Mouse (Mus musculus): ENCODE measurements around the gene Krba1.
A peak's percentile ranks its signal among the peaks of the same experiment; 100 is the strongest.

The Krba1 gene

DNA sequence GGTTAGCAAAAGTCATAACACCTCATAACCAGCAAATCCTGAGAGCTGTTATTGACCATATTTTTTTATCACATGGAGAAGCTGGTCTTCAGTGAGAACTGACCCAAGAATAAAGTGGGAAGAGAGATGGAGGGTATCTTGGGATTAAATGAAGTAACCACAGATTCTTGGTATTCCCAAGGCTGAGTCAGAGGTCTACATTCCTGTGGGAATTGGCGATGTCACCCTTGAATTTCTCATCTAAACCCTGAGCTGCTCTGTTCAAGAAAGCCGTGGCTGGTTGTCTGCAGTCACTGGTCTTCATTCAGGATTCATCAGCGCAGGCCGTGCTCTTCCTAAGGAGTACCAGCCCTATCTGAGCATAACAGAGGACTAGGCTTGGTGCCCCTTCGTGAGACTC is 31.6 kb downstream of the Krba1 start:
- no peak for DNase-seq

DNA sequence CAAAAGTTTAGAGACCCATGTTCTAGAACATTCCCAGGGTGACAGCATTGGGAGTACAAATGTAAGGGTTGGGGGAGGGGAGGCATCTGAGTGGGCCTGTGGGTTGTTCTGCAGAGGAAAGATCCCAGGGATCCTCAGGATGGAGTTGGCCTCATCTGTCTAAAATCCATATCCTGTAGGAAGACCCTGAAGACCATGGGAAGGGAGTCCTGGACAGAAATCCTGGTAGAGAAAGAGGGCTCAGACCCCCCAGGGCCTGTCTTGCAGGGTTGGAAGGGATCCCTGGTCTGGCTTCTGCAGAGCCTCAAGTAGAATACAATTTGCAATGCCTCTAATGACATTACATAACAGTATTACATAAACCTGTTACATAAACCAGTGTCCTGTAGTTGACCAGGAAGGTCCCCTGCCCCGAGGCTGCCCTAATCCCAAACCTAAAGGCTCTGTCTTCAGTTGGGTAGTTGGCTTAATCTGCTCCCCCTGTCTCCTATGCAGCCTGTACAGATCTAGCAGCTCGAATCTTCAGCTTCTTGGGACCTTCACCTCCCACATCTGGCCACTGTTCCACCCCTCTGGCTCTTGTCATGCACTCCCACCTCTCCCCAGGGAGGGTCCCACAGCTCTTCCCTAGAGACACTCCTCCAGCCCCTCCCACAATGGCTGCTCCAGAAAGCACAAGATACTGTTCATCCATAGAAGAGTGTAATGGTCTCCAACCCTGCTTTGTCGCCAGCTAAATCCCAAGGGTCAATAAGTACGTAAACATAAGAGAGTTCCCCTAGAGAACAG is 33.6 kb downstream of the Krba1 start:
- no peak for DNase-seq

DNA sequence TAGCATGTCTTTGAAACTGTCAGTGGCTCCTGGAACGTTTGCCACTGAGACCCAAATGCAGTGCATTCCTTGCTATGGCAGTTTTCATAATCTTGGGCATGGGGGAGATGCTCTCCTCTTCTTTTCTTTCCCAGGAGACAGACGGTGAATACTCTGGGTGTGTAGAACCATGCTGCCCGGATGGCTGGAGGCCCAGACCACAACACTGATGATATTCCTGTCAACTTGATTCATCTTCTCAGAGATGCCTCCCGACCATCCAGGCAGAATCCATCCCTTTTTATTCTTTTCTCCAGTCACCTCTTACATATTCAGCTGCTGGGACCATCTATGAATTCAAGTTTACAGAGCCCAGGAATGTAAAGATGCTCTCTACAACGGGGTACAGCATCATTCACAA is 35.4 kb downstream of the Krba1 start:
- DNase-seq: no peak

DNA sequence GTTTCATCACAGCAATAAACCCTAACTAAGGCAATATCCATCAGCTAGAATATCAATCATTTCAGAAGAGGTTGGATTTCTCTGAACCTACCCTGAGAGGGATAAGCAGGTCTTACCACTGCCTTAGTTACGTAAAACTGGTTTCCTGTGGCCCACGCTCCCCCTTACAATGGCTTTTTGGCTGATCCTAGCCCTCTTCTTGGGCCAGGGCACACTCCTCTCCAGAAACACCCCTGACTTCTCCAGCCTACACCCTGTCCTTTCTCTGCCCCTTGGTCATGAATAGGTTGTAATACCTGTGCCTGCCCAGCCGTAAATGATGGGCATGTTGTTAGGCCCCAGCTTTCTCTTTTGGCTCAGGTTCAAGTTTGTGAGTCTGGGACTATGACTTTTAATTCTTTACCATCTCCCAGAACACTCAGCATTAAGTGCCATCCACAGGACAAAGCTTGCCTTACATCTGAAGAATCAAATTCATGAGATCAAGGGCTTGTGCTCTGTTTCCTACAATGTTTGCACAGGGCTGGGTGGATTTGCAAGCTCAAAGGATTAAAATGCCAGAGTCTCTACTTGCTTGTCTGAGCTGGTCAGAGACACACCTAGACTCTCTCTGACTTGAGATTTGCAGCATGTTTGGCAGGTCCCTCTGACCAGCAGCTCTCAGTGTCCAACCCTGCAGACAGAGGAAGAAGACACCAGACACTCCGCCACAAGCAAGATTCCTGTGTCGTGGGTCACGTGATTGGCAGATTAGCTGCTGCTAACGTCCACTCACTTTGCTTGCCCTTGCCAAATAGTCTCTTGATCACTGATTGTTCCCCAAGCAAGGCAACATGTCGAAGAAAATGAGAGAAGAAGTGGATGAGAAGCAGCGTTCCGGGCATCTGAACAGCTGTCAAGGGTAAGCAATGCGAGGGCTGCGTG is 37.8 kb downstream of the Krba1 start:
- no peak for DNase-seq

DNA sequence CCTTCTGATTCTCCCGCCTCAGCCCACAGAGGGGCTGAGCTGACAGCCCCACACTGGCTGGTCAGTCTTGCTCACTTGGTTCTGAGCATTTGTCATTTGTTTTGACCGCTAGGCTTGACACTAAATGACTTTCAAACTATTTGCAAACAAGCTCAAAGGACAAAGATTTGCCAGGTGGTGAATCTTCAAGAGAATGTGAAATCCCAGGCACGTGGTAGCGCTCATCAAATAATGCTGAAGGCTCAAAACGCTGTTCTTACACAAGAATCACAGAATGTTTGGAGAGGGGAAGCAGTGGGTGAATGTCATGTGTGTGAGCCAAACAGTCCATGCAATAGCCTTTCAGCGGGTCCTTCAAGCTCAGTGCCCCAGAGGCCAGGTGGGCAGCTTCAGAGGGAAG is 39.3 kb downstream of the Krba1 start:
- DNase-seq: no peak

DNA sequence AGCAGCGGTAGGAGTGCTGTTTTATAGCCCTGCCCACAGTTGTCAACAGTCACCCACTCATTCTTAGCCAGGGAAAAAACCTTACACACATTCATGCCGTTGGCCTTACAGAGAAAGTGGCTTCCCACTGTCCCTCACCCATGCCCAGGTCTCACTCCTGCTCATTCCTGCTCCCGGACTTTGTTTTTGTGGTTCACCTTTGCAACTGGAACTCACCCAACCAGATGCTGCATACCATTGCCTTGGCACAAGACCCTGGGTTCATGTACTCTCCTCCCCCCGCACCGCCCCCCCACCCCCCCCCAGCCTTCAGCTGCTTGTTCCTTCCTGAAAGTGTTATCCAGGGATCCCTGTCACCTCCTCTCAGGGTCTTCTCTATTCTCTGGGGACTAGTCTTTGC is 39.7 kb downstream of the Krba1 start:
- no peak for DNase-seq

DNA sequence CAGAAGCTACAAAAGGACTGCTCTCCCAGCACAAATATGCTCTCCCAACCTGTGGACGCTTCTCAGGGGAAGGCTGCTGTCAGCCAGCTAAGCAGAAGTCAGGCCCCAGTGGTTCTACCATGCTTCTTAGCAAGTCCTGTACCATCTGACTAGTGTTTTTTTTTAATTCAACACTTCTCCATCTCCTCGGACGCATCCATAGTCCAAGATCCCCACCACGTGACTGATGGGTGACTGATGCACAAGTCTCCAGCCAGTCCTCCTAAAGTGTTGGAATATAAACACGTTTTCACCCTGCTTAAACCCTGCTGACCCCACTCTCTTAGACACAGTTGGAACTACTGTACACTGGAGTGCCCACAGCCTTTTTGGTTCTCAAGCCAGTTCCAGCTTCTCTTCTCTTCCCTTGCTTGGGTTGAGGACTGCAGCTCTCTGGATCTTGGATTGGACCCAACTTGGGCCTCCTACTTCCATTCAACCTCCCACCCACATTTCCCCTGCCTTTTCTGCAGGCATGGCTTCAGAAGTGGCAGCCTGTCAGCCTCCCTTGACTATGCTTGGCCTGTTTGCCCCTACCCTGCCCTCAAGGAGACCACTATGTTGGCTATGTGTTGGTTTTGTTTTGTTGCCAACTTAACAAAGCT is 40.4 kb downstream of the Krba1 start:
- no peak for DNase-seq

DNA sequence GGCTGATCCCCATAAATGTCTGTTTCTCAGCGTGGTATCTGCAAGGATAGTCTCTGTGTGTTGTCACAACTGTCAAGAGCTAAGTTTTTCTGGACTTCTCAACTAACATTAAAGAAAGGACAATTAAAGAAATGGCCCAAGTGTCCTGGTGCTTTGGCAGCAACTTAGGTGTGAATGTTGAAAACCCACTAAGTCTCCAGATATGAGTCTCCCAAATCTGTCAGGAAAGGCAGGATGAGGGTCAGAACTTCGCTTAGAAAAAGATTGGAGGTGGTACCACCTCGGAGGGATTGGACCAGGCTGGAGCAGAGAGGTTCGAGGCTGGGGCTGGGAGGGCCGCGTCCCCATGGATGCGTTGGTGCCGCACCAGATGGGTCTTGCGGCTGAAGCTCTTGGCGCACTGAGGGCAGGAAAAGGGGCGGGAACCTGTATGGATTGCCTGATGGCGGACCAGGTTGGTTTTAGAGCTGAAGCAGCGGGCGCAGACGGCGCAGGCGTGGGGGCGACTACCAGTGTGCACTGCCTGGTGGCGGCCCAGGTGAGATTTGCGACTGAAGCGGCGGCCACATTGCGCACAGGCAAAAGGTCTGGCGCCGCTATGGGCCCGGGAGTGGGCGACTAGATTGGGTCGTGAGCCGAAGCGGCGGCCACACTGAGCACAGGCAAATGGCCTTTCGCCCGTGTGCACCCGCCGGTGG is 42.4 kb downstream of the Krba1 start:
- no peak for DNase-seq

DNA sequence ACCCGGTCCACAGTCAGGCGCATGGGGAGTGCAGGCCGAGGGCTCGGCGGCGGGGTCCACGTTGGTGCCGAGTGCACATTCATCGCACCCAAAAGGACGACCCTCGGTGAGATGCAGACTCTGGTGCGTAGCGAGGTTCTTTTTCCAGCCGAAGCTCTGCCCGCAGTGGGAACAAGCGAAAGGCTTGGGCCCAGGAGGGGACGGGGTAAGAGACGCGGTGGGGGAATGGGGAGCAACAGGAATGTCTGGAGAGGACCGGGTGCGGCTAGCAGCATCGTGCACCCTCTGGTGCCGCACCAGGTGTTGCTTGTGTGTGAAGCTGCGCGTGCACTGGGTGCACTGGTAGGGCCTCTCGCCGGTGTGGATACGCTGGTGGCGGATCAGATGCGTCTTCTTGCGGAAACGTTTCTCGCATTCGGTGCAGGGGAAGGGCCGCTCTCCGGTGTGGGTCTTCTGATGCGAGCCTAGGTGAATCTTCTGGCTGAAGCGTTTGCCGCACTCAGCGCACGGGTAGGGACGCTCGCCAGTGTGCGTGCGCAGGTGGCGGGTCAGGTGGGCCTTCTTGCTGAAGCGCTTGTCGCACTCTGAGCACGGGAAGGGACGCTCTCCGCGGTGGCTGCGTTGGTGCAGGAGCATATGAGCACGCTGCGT is 43.2 kb downstream of the Krba1 start:
- DNase-seq: no peak

DNA sequence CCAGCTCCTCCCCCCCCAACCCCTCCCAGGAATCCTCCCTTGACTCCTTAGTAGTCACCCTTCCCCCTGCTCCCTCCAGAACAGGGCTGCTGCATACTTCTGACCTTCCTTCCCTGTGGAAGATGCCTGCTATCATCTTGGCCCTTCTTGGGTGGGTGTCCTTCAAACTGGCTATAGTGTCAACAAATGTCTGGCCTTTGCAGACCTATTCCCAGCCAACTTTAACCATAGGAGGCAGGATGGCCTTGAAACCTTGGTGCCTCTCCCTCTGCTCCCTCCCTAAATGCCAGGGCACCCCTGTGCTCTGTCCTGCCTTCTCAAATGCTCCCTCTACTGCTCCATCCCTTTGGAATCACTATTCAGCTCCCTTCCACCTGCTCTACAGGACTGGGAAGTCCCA is 44.3 kb downstream of the Krba1 start:
- DNase-seq: no peak

DNA sequence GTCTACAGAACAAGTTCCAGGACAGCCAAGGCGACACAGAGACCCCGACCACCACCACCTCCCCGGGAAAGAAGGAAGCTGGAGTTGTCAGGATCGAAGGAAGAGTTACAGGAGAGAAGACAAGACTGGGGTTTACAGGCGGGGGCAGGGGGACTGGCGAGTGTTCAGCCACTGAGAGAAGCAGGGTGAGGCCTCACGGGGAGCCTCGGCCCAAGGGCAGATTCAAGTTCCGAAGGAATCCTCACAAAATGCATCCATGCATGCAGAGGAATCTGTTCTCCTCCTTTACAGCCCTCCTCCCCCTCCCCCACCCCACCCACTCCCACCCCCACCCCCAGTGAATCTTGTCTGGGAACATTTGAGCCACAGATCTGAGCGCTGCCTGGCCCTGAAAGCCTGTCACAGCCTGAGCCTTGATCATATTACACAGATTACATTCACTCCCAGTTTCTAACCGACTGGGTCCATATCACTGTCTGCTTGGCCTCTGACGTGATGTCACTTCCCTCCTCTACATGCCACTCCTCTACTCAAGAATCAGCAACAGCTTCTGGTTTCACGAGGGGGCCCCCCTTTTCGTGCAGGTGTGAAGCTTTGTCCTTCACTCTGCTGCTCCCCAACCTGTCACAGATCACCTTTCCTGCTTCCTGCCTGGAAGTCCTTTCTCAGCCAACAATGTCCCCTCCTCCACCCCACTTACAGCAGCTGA is 45.1 kb downstream of the Krba1 start:
- no peak for DNase-seq

DNA sequence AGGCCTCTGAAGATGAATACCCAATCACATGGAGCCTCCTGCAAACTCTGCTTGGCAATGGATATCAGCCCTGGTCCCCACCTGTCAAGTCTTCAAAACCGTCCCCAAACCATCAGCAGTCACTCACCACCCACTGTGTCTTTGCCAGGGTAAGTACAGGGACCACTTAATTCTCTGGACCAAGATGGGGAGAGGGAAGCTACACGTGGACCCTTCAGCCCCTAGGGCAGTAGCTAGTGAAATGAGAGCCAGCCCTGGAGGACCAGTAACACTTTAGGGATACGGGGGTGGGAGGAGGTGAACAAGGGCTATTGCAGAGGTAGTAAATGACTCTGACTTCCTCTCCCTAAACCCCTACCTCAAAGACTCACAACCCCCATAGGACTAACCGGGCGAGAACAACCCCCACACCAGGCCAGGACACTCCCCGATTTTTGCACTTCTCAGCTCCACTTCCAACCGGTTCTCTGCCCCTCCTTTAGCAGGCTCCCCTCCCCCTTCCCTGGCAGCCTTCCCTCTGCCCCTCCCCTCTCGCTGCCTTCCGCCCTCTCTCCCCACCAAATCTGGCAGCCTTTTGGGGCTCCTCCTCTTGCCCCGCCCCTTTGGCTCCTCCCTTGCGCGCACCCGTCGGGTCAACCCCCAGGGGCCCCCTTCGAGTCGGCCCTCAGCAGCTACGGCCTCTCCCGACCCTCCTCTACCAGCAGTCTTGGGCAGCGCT is 48.4 kb downstream of the Krba1 start:
- DNase-seq: peak; percentile 89 to 92

DNA sequence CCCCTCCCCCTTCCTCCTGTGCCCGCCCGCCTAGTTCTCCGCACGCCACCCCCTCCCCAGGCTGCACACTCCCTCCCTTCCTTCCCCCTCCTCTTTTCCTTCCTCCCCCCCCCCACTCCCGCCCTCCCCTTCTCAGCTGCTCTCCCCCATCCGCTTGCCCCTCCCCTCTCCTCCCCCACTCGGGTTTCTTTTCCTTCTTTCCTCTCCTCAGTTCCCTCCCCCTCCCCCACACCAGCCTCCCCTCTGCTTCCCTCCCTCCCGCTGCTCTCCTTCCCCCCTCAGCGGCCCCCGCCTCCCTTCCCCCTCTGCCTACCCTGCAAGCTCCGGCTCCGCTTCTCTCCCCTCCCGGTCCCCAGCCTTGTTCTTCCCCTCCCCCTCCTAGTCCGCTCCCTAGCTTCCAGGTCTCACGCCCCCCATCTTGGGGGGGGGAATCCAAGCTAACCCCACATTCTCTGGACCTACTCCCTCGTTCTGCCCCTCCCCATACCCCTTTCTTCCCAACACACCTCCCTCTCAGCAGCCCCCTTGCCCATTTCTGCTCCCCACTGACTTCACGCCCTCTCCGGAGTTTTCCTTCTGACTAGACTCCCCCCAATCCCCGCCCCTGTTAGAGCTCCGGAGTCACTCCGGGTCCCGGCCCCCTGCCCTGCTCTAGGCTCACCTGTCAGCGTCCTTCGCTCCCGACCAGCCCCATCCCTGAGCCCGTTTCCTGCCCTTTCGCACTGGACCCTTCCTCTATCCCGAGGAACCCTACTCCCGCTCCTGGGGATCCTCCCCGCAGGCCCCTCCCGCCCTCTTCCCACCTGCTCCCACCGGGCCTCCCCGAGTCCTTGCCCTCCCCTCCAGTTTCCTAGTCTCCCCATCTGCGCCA is 49.2 kb downstream of the Krba1 start:
- peak; percentile 26 to 40 for DNase-seq

DNA sequence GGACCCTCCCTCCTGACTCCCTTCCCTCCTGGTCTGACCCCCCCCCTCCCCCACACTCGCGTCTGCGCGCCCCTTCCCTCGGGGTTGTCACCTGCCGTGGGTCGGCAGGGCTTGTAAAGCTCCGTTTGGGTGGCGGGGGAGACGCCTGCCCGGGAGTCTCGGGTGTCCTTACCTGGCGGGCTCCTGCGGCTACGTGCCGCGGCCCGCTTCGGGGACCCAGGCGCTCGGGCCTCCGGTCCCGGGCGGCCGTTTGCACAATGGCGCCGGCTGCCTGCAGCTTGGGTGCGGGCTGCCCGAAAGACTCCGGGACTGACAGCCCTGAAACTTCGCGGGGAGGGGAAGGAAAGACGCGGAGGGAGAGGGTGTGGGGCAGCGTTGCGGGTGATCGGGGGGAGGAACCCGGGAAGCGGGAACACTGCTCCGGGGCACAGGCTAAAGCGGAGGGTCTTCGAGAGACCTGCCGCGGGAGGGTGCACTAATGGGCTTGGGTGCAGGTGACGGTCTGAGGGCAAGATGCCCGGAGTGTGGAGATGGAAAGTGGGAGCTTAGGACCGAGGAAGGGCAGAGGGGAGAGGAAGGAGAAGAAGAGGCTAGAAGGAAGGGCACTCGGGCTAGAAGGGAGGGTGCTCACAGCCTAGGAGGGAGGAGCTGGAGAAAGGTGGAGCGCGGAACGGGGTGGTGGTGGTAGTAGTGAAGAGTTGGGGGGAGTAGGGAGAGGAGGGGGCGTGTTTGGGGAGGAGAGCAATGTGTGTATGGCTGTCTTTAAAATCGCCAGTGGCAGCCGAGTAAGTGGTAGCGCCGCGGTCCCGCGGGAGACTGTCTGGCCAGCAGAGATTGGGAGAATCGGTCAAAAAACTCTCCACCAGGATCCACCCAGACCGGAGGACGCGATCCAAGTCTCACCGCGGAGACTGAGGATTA is 50.1 kb downstream of the Krba1 start, which contains the start of gene Zfp467:
TSS of gene Zfp467 (minus strand) at position 645 of the 921 bp plus-strand sequence.
- DNase-seq: peak; percentile 37 to 52

DNA sequence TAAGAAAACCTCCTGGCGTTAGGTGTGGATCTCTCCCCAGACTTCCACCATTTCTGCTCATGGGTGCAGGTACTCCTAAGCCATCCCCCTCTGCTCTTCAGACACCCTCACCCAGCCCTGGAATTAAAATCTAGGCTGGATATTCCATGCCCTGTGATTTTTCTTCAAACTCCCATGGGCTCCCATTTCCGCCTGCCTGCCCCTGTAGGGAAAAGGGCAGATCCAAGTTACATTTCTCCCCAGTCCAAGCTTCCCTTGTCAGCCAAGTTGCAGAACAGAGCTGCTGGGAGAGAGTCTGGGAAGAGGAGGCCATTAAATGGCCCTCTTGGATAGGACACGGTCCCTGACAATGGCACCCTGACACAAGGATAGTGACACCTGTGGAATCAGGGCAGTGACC is 50.9 kb downstream of the Krba1 start:
- DNase-seq: no peak

DNA sequence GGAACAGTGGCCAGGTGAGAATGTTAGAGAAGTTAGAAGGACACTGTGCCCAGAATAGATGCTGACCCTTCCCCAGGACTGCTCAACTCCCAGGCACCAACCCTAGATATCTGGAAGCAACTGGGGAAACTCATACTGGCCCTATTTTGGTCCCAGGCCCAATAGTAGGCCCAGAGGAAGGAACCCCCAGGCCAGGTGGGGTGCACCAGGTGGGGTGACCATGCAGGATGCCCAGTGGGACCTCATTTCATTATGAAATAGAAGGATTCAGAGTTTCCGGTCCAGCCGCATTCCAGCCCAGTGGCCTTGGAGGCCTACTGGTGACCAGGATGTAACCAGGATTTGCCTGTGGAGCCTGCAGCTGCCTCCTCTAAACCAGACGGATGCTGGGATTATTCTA is 51.5 kb downstream of the Krba1 start:
- DNase-seq: no peak

DNA sequence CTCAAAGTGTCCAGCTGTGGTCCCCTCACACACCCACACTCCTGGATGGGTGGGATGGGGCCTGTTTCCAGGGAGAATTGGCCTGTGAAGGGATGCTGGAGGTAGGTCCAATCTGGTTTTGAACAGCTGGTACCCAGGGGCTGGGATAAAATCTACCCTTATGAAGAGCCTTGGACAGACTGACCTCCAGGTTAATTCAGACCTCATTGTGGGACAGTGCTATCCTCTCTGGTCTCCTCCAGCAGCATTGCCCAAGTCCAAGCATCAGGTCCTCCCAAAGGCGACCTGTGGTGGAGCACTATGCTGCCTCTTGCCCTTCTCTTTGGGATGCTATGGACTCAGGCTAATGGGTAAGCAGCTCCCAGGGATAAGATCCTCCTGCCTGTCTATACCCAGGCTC is 52.5 kb downstream of the Krba1 start, which contains the start of gene Sspo:
TSS of gene Sspo (plus strand) at position 301 of the 400 bp plus-strand sequence.
- DNase-seq: no peak

DNA sequence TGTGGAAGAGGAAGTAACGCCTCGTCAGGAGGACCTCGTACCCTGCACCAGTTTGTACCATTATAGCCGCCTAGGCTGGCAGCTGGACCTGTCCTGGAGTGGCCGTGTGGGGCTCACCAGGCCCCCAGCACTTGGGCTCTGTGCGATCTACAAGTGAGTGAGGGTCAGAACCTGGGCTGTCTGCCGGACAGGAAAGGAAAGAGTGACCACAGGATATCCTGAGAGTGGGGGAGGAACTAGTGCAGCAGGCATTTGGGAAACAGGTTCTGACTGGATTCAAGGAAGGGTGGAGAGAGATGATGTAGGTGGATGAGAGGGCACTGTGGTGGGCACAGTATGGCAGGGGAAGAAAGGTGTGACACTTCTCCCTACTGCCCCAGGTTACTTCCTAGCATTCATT is 53.1 kb downstream of the Krba1 start:
- DNase-seq: no peak

DNA sequence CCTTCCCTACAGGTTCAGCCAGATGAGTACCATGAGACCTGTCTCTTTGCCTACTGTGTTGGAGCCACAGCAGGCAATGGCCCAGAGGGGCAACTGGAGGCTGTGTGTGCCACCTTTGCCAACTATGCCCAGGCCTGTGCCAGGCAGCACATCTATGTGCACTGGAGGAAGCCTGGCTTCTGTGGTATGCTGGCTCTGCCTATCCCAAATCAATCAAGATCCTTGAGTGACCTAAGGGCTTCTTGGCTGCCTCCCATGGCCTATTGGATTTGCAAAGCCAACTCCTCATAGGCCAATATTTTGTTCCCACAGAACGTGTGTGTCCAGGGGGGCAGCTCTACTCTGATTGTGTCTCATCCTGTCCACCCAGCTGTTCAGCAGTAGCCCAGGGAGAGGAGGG is 56.8 kb downstream of the Krba1 start:
- DNase-seq: no peak
